ENCODE assay signal across 8 mouse cellular contexts in the genomic region with DNA sequence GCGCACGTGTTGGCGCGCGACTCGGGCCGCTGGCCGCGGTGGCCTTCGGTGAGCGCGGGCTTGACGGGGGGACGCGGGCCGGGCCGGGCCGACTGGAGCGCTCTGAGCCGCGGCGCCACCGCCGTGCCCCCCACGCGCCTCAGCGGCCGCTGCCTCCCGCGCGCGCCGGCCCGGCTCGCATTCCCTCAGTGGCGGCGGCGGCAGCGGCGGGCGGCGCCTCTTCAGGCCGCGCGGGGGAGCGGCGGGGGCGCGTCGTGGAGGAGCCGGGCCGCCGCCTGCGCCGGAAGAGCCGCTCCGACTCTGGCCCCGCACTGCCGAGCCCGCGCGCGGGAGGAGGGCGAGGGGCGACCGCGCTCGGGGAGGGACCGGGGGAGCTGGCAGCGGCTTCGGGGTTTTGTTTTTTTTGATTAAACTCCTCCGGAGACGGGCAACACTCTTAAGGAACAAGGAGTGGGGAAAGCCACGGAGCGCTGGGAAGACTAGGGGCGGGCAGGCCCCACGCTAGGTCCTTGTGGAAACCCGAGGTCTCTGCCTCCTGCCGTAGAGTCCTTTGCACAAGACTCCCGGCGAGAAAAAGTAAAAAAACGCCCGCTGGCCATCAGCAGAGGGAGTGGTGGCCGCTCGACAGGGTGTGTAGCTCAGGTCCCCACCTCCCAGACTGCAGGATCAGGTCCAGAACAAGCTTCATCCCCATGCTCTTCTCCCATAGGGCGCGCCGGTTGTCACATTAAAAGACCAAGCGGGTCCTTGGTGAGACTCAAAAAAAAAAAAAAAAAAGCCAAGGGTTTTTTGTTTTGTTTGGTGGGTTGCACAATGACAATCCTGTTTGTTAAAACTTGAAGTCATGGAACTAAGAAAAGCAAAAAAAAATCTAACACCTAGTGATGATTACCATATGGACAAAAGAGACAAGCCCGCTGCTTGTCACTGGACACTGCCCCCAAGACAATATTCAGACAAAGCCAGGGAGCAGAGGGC. TPM values are rescaled to one million over a fixed set of nuclear protein-coding genes. Genes with fewer than 3 reads are reported as not detected.
DNase-seq lines count a peak whose midpoint lies in the region; ATAC-seq and TF ChIP-seq lines count a peak whose summit lies in the region.

A gene (minus strand): TSS at position 147 of the 978 bp plus-strand sequence.

- H3K9ac ChIP-seq in heart, postnatal 0 days (replicated peaks; ENCODE audit: low read depth, low read length), result peak within 1 kb of the TSS; percentile 95

- H3K4me2 ChIP-seq in heart, postnatal 0 days (ENCODE audit: low read depth, low read length), result peak within 1 kb of the TSS; percentile 68

- H3K27me3 ChIP-seq in kidney, adult 2 months (replicated peaks; ENCODE audit: control insufficient read depth, insufficient read depth, low read length), result no peaks in the 10 kb centered on the region
- H3K27me3 ChIP-seq in heart, postnatal 0 days (ENCODE audit: control insufficient read depth, insufficient read depth, low read length), result no peaks in the 10 kb centered on the region

- WGBS in kidney, adult 2 months, result 5% methylated on average over 89 of the region's 90 CpGs
- WGBS in heart, postnatal 0 days, result under 1% methylated on average over 48 of the region's 90 CpGs

- peak; percentile 52 for DNase-seq in kidney, adult 2 months
- DNase-seq in kidney, adult 11 months, result no peak
- DNase-seq in adrenal gland, postnatal 25 days, result peak; percentile 67
- peak; percentile 63 for DNase-seq in heart, postnatal 0 days (ENCODE audit: low spot score)
- DNase-seq in layer of hippocampus, postnatal 36 days, result no peak
- peak; percentile 69 to 81 for DNase-seq in lung, postnatal 4 days
- peak; percentile 38 to 59 for DNase-seq in spleen, adult 18-20 months

- no peak for TF ChIP-seq POLR2A in kidney, adult 2 months (IDR thresholded peaks at IDR 0.05; ENCODE audit: low read depth, low read length)
- 0 out of 2 replicates have a peak, but pooled peaks have one; percentile 10 for TF ChIP-seq POLR2A in embryonic fibroblast, embryonic 13.5 days (IDR thresholded peaks at IDR 0.05; ENCODE audit: low read depth, low read length)

- H3K4me1 ChIP-seq in kidney, adult 2 months (ENCODE audit: control insufficient read depth, insufficient read depth, low read length), result peaks cover 4% of the 10 kb centered on the region; the same call in 1 of the 2 replicates
- peaks cover 6% of the 10 kb centered on the region for H3K4me1 ChIP-seq in embryonic fibroblast, embryonic 13.5 days (ENCODE audit: control insufficient read depth, insufficient read depth, low read length)
- H3K4me1 ChIP-seq in heart, postnatal 0 days (ENCODE audit: control insufficient read depth, insufficient read depth), result peaks cover 18% of the 10 kb centered on the region

- peak within 1 kb of the TSS; percentile 64 for H3K27ac ChIP-seq in kidney, adult 2 months (ENCODE audit: insufficient read depth, low read depth, low read length)
- H3K27ac ChIP-seq in embryonic fibroblast, embryonic 13.5 days (ENCODE audit: insufficient read depth, low read length), result peak within 1 kb of the TSS; percentile 69
- H3K27ac ChIP-seq in heart, postnatal 0 days (ENCODE audit: low read depth), result peak within 1 kb of the TSS; percentile 93

- H3K4me3 ChIP-seq in kidney, adult 2 months (ENCODE audit: insufficient read depth, low read depth, low read length), result peak within 1 kb of the TSS; percentile 53
- peak within 1 kb of the TSS; percentile 60 for H3K4me3 ChIP-seq in embryonic fibroblast, embryonic 13.5 days (ENCODE audit: insufficient read depth, low read length)
- peak within 1 kb of the TSS; percentile 82 for H3K4me3 ChIP-seq in heart, postnatal 0 days (ENCODE audit: low read depth, low read length)

- H3K9me3 ChIP-seq in heart, postnatal 0 days (replicated peaks; ENCODE audit: control insufficient read depth, low read length), result no peaks in the 10 kb centered on the region

- TF ChIP-seq CTCF in kidney, adult 2 months (conservative IDR thresholded peaks at IDR 0.05; ENCODE audit: insufficient read depth, insufficient read length, low read depth, low read length), result no peak
- TF ChIP-seq CTCF in embryonic fibroblast, embryonic 13.5 days (IDR thresholded peaks at IDR 0.05; ENCODE audit: borderline replicate concordance, insufficient read depth, low read length), result no peak
- TF ChIP-seq CTCF in heart, postnatal 0 days (IDR thresholded peaks at IDR 0.05; ENCODE audit: low read depth), result no peak

- no peak for TF ChIP-seq EP300 in heart, postnatal 0 days (IDR thresholded peaks at IDR 0.05; ENCODE audit: low read depth)

- H3K36me3 ChIP-seq in kidney, adult 2 months (ENCODE audit: control insufficient read depth, insufficient read depth, low read length), result no peaks in the 10 kb centered on the region
- H3K36me3 ChIP-seq in heart, postnatal 0 days (replicated peaks; ENCODE audit: control insufficient read depth, insufficient read depth, low read length), result peaks cover 26% of the 10 kb centered on the region; the same call in 1 of the 2 replicates

- ATAC-seq in heart, postnatal 0 days (ENCODE audit: insufficient read depth, low read depth), result peak; percentile 85

RNA-seq across cellular contexts. Expression of the gene that starts here (rescaled TPM):
- polyA plus RNA-seq in kidney, adult 2 months (2012; rRNA removed), result 17.3 and 19.8 TPM in 2 replicates
- 62.5 and 83.8 TPM in 2 replicates for total RNA-seq in adrenal gland, postnatal 25 days (2021)
- 22.7 and 28.9 TPM in 2 replicates for polyA plus RNA-seq in embryonic fibroblast, embryonic 13.5 days (2011; ENCODE audit: insufficient read length, low read depth, missing spikeins)
- total RNA-seq in heart, postnatal 0 days (2014; rRNA removed; ENCODE audit: low replicate concordance), result 17.1 and 28.6 TPM in 2 replicates
- polyA plus RNA-seq in heart, postnatal 0 days (2015; fragmentation: Nextera tagmentation; extraction: Ambion mirVana), result 3.1 and 3.2 TPM in 2 replicates
- 100 to 1,000 TPM; 281 to 377 TPM for total RNA-seq in layer of hippocampus, postnatal 36 days (2021)

Comparison
In these comparisons a context has a peak if more than half of its experiments do, and no peak if none do; other contexts are left out.
1. DNase-seq: peak in kidney, adult 2 months (single experiment), adrenal gland, postnatal 25 days (single experiment), heart, postnatal 0 days (single experiment), lung, postnatal 4 days (2 of 2) and spleen, adult 18-20 months (2 of 2); none in kidney, adult 11 months (single experiment) and layer of hippocampus, postnatal 36 days (0 of 2).
2. Peak in every context shown above with its lines, with median percentiles within 50 percentile points of each other: H3K27ac ChIP-seq and H3K4me3 ChIP-seq.